Mouse (Mus musculus) liver, postnatal 0 days (tissue): ENCODE results near the gene Fam71e2. TPM values are rescaled to one million over a fixed set of nuclear protein-coding genes. Genes with fewer than 3 reads are reported as not detected.

ENCODE experiments used
- ATAC-seq: fragments of 200-750 bp; cut with Nextera tagmentation; 2 replicates; pipeline ENCODE4 v1.8.0; 2017; ENCODE audit warnings: mild to moderate bottlenecking, moderate library complexity
- DNase-seq: peaks from one replicate; pipeline ENCODE4 v3.0.0-alpha.2; 2016
- H3K27ac ChIP-seq: fragments of 300-500 bp; sonication (generic); 2 replicates; pipeline ENCODE4 v1.5.1; 2014; ENCODE audit warnings: antibody characterized with exemption, moderate library complexity, mild to moderate bottlenecking, low read depth
- H3K27me3 ChIP-seq: fragments of 300-500 bp; sonication (generic); 2 replicates; pipeline ENCODE4 v1.6.1; 2014; ENCODE audit warnings: low read length, control low read depth, mixed read lengths; ENCODE audit not compliant: insufficient read depth
- H3K36me3 ChIP-seq: fragments of 300-500 bp; sonication (generic); replicated peaks from 2 replicates; pipeline ENCODE4 v1.6.1; 2014; ENCODE audit warnings: mild to moderate bottlenecking, control low read depth, low read length, moderate library complexity, mixed read lengths; ENCODE audit not compliant: insufficient read depth
- H3K4me1 ChIP-seq: fragments of 300-500 bp; sonication (generic); 2 replicates; pipeline ENCODE4 v1.6.1; 2014; ENCODE audit warnings: antibody characterized with exemption, mild to moderate bottlenecking, control low read depth; ENCODE audit not compliant: insufficient read depth
- H3K4me2 ChIP-seq: fragments of 300-500 bp; sonication (generic); 2 replicates; pipeline ENCODE4 v1.6.1; 2014; ENCODE audit warnings: low read depth, mild to moderate bottlenecking, low read length, moderate library complexity, mixed read lengths
- H3K4me3 ChIP-seq: fragments of 300-500 bp; sonication (generic); 2 replicates; pipeline ENCODE4 v1.5.1; 2014; ENCODE audit warnings: low read depth, low read length
- H3K9ac ChIP-seq: fragments of 300-500 bp; sonication (generic); replicated peaks from 2 replicates; pipeline ENCODE4 v1.6.1; 2014; ENCODE audit warnings: mild to moderate bottlenecking, moderate library complexity
- H3K9me3 ChIP-seq: fragments of 300-500 bp; sonication (generic); 2 replicates; pipeline ENCODE4 v1.6.1; 2016; ENCODE audit warnings: mild to moderate bottlenecking, control low read depth, low read length, mixed read lengths
- CTCF ChIP-seq: sonication (generic); IDR thresholded peaks from 2 replicates; pipeline ENCODE4 v1.5.1; 2016; ENCODE audit warnings: antibody characterized with exemption, low read depth
- EP300 ChIP-seq: IDR thresholded peaks from 2 replicates; pipeline ENCODE4 v1.6.1; 2016; ENCODE audit warnings: antibody characterized with exemption, low read depth, mild to moderate bottlenecking
- WGBS: fragments of 180-500 bp; shearing (Covaris S2); extraction: QIAGEN DNeasy Blood & Tissue Kit; methylation state at CpG from one replicate; pipeline ENCODE4 v1.1.7; 2014; ENCODE audit not compliant: insufficient replicate concordance; 5-methylcytosine and 5-hydroxymethylcytosine counted together
- polyA plus RNA-seq: library from polyadenylated mRNA; unstranded; fragments of >200 nt; fragmentation: Nextera tagmentation; extraction: Ambion mirVana; gene quantifications from 2 replicates; pipeline ENCODE4 v1.2.1, GENCODE M21; 2015

Gene Fam71e2
- polyA plus RNA-seq, 1 experiment from 2014 or later = not detected

- H3K27me3 ChIP-seq = no peaks in the 10 kb centered on the region
- DNase-seq = peak; percentile 40
- H3K4me3 ChIP-seq = peak overlapping the region; percentile 96
- peak overlapping the region; percentile 96 for H3K4me2 ChIP-seq
- peaks cover 57% of the 10 kb centered on the region for H3K4me1 ChIP-seq
- TF ChIP-seq CTCF = no peak
- no peak for TF ChIP-seq EP300
- H3K9me3 ChIP-seq = no peaks in the 10 kb centered on the region
- 69% methylated on average over 21 of the region's 21 CpGs for WGBS
- H3K9ac ChIP-seq = peak overlapping the region; percentile 89
- H3K36me3 ChIP-seq = peaks cover 42% of the 10 kb centered on the region
- peak overlapping the region; percentile 94 for H3K27ac ChIP-seq
- ATAC-seq = no peak
These were observed 29.2 kb downstream of the Fam71e2 start for GRCm38 (mm10) chr7:4741672-4742481.

DNA sequence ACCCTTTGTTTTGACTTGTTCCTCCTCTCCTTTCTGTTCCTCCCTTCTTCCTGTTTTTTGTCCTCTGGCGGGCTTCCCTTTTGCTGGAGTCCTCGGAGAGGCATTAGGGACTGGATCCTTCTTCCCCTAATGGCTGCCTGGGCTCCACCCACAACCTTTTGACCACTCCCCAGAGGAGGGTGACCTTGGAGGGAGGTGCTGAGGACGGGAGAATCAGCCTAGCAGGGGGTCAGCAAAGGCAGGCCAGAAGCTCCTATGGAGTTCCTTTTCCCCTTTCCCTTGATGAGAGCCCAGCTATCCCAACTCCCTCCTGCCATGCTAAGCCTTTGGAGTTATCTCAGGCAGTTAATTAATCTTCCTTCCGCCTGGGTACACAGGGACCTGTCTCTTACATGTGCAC lies 30.0 kb downstream of the Fam71e2 start:
- peaks cover 50% of the 10 kb centered on the region for H3K4me1 ChIP-seq
- H3K9ac ChIP-seq = peak overlapping the region; percentile 89
- DNase-seq (peak; percentile 79), ATAC-seq (no peak)
- H3K27me3 ChIP-seq = no peaks in the 10 kb centered on the region
- WGBS = 7% methylated on average over 4 of the region's 4 CpGs
- H3K9me3 ChIP-seq = no peaks in the 10 kb centered on the region
- H3K4me2 ChIP-seq = peak overlapping the region; percentile 96
- peaks cover 35% of the 10 kb centered on the region for H3K36me3 ChIP-seq
- peak overlapping the region; percentile 94 for H3K27ac ChIP-seq
- TF ChIP-seq EP300 (no peak), CTCF (no peak)
- peak overlapping the region; percentile 96 for H3K4me3 ChIP-seq

GRCm38 (mm10) chr7:4740309-4740727 lies 30.8 kb downstream of the Fam71e2 start:
- DNase-seq (no peak), ATAC-seq (peak; percentile 1)
- TF ChIP-seq CTCF (no peak), EP300 (no peak)
- Histone ChIP-seq H3K4me2 (peak overlapping the region; percentile 96), H3K9ac (peak overlapping the region; percentile 89), H3K9me3 (no peaks in the 10 kb centered on the region), H3K27me3 (no peaks in the 10 kb centered on the region), H3K36me3 (peaks cover 27% of the 10 kb centered on the region), H3K4me1 (peaks cover 45% of the 10 kb centered on the region), H3K4me3 (peak overlapping the region; percentile 96), H3K27ac (peak overlapping the region; percentile 94)
- 0% methylated on average over 9 of the region's 14 CpGs for WGBS

DNA sequence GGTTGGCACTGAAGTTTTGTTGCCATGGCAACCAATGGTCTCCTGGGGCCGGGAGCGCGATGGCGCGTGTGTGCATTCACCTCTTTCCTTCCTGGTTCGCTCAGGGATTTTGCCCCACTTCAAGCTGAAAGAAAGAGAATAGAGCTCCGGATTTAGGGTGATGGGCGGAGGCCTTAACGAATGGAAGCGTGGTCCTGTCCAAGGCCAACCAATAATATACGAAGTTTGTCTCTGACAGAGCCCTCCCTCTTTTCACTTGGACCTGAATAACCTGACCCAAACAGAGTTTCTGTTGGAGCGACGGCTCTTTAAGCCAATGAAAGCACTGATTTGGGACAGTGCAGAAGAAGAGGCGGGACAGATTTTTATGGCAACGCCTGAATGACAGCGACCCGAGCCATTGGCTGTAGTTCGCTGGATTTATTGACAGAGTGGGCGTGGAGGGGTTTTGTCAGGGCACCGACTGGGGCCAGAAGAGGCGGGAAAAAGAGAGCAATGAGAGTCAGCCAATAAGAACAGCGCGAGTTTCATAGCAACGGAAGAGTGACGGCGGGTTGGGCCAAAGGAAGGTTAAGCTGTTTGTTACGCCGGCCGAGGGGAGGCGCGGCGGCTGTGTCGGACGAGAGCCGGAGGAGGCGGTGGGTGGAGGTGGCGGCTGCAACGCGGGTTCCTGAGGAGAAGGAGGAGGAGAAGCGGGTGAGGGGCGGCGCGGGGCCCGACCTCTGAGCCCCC lies 31.4 kb downstream of the Fam71e2 start, which contains the start of gene Kmt5c:
TSS of gene Kmt5c (plus strand) at position 572 of the 732 bp plus-strand sequence.
- peak within 1 kb of the TSS; percentile 96 for H3K4me3 ChIP-seq
- peak within 1 kb of the TSS; percentile 89 for H3K9ac ChIP-seq
- H3K36me3 ChIP-seq = peaks cover 23% of the 10 kb centered on the region
- peak within 1 kb of the TSS; percentile 94 for H3K27ac ChIP-seq
- ATAC-seq = peak; percentile 90
- no peaks in the 10 kb centered on the region for H3K9me3 ChIP-seq
- under 1% methylated on average over 41 of the region's 44 CpGs for WGBS
- H3K4me1 ChIP-seq = peaks cover 42% of the 10 kb centered on the region
- peak; percentile 94 for DNase-seq
- H3K27me3 ChIP-seq = no peaks in the 10 kb centered on the region
- TF ChIP-seq EP300 (peak; percentile 85), CTCF (peak; percentile 48)
- peak within 1 kb of the TSS; percentile 96 for H3K4me2 ChIP-seq

DNA sequence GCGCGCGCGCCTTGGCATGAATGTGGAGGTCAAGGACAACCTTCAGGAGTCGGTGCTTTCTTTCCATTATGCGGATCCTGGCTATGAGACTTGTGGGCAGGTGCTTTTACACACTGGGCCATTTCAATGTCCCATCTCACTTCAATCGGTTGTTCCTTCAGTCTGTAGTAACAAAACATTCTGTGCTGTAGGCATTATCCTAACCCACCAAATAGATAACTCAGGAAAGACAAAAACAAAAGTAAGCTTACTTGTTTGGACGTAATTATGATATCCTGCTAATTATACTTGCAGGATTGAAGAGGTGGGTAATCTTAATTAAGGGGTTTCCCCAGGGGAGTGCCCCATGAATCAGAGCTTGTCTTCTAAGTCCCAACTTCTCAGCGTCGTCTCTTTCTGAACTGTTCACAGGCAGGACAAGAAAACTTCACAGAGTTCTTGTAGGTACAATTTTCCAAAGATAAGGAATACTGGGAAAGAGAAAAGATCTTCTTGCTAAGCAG lies 32.0 kb downstream of the Fam71e2 start:
- Histone ChIP-seq H3K9ac (no peak overlapping the region), H3K9me3 (no peaks in the 10 kb centered on the region), H3K4me1 (peaks cover 40% of the 10 kb centered on the region), H3K27ac (peak overlapping the region; percentile 72), H3K27me3 (no peaks in the 10 kb centered on the region), H3K36me3 (peaks cover 17% of the 10 kb centered on the region), H3K4me2 (peak overlapping the region; percentile 96), H3K4me3 (peak overlapping the region; percentile 96)
- DNase-seq (no peak), ATAC-seq (no peak)
- TF ChIP-seq CTCF (no peak), EP300 (no peak)
- 53% methylated on average over 10 of the region's 10 CpGs for WGBS

GRCm38 (mm10) chr7:4732968-4733392 lies 38.1 kb downstream of the Fam71e2 start:
- Histone ChIP-seq H3K9ac (no peak overlapping the region), H3K27ac (no peak overlapping the region), H3K4me3 (no peak overlapping the region), H3K4me1 (peaks cover 6% of the 10 kb centered on the region), H3K36me3 (no peaks in the 10 kb centered on the region), H3K4me2 (0 out of 2 replicates have a peak overlapping the region, but pooled peaks have one; percentile 20), H3K27me3 (no peaks in the 10 kb centered on the region), H3K9me3 (no peaks in the 10 kb centered on the region)
- TF ChIP-seq EP300 (peak; percentile 55), CTCF (peak; percentile 51)
- no peak for DNase-seq
- WGBS = 20% methylated on average over 6 of the region's 6 CpGs
- ATAC-seq = peak; percentile 48; the same call in 1 of the 2 replicates
